Mouse (Mus musculus) midbrain, embryonic 15.5 days (tissue): ENCODE data around the gene Gm9945. TPM values are rescaled to one million over a fixed set of nuclear protein-coding genes. Genes with fewer than 3 reads are reported as not detected.

Experiments used
- ATAC-seq: fragments of 200-750 bp; cut with Nextera tagmentation; replicated peaks from 2 replicates; pipeline ENCODE4 v1.8.0; 2017; ENCODE audit warnings: moderate TSS enrichment
- H3K27ac ChIP-seq: fragments of 300-500 bp; sonication (generic); 2 replicates; pipeline ENCODE4 v1.5.1; 2015; ENCODE audit warnings: mild to moderate bottlenecking, inconsistent platforms
- H3K27me3 ChIP-seq: fragments of 300-500 bp; sonication (generic); replicated peaks from 2 replicates; pipeline ENCODE4 v1.6.1; 2015; ENCODE audit warnings: inconsistent platforms
- H3K36me3 ChIP-seq: fragments of 300-500 bp; sonication (generic); replicated peaks from 2 replicates; pipeline ENCODE4 v1.6.1; 2015; ENCODE audit warnings: inconsistent platforms
- H3K4me1 ChIP-seq: fragments of 300-500 bp; sonication (generic); 2 replicates; pipeline ENCODE4 v1.6.1; 2015; ENCODE audit warnings: inconsistent platforms
- H3K4me2 ChIP-seq: fragments of 300-500 bp; sonication (generic); 2 replicates; pipeline ENCODE4 v1.6.1; 2015; ENCODE audit warnings: inconsistent platforms, mild to moderate bottlenecking, moderate library complexity
- H3K4me3 ChIP-seq: fragments of 300-500 bp; sonication (generic); 2 replicates; pipeline ENCODE4 v1.5.1; 2015; ENCODE audit warnings: mild to moderate bottlenecking, inconsistent platforms
- H3K9ac ChIP-seq: fragments of 300-500 bp; sonication (generic); 2 replicates; pipeline ENCODE4 v1.6.1; 2015; ENCODE audit warnings: mild to moderate bottlenecking, inconsistent platforms
- H3K9me3 ChIP-seq: fragments of 300-500 bp; sonication (generic); 2 replicates; pipeline ENCODE4 v1.6.1; 2016; ENCODE audit warnings: inconsistent platforms
- WGBS: fragments of 180-500 bp; shearing (Covaris S2); methylation state at CpG from one replicate; pipeline ENCODE4 v1.1.7; 2015; ENCODE audit warnings: mixed read lengths; 5-methylcytosine and 5-hydroxymethylcytosine counted together
- polyA plus RNA-seq: library from polyadenylated mRNA; unstranded; fragments of >200 nt; fragmentation: Nextera tagmentation; extraction: Ambion mirVana; gene quantifications from 2 replicates; pipeline ENCODE4 v1.2.1, GENCODE M21; 2015

Gm9945 gene
- polyA plus RNA-seq, 1 experiment from 2014 or later, result 0.39 TPM

GRCm38 (mm10) chr11:53448529-53448928 is 31.4 kb upstream of the Gm9945 start:
- no peaks in the 10 kb centered on the region for H3K36me3 ChIP-seq
- no peak overlapping the region for H3K4me2 ChIP-seq
- WGBS, result 86% methylated on average over 1 of the region's 1 CpGs
- no peak overlapping the region for H3K4me3 ChIP-seq
- H3K9ac ChIP-seq, result no peak overlapping the region
- ATAC-seq, result no peak
- no peaks in the 10 kb centered on the region for H3K27me3 ChIP-seq
- H3K27ac ChIP-seq, result no peak overlapping the region
- H3K4me1 ChIP-seq, result no peaks in the 10 kb centered on the region
- H3K9me3 ChIP-seq, result no peaks in the 10 kb centered on the region

GRCm38 (mm10) chr11:53450070-53450705 is 29.8 kb upstream of the Gm9945 start:
- H3K9me3 ChIP-seq, result no peaks in the 10 kb centered on the region
- H3K36me3 ChIP-seq, result no peaks in the 10 kb centered on the region

GRCm38 (mm10) chr11:53451361-53451760 is 28.6 kb upstream of the Gm9945 start:
- Histone ChIP-seq H3K9me3 (no peaks in the 10 kb centered on the region), H3K9ac (no peak overlapping the region), H3K27me3 (peaks cover 13% of the 10 kb centered on the region; the same call in 1 of the 2 replicates), H3K4me2 (no peak overlapping the region), H3K4me1 (no peaks in the 10 kb centered on the region), H3K27ac (no peak overlapping the region), H3K4me3 (no peak overlapping the region), H3K36me3 (no peaks in the 10 kb centered on the region)
- ATAC-seq, result no peak
- WGBS, result 81% methylated on average over 2 of the region's 2 CpGs

More at GRCm38 (mm10) chr11:53450070-53450705, 29.8 kb upstream of the Gm9945 start:
- Histone ChIP-seq H3K4me2 (no peak overlapping the region), H3K4me3 (no peak overlapping the region), H3K27me3 (0 out of 2 replicates have a peak, but pooled peaks cover 3% of the 10 kb centered on the region), H3K27ac (no peak overlapping the region), H3K9ac (no peak overlapping the region), H3K4me1 (no peaks in the 10 kb centered on the region)
- WGBS, result 70% methylated on average over 15 of the region's 15 CpGs
- ATAC-seq, result no peak

- no peak overlapping the region for H3K4me2 ChIP-seq
- ATAC-seq, result no peak
- WGBS, result 93% methylated on average over 9 of the region's 9 CpGs
Measured at GRCm38 (mm10) chr11:53452396-53452795, 27.6 kb upstream of the Gm9945 start.

GRCm38 (mm10) chr11:53453031-53453430 is 26.9 kb upstream of the Gm9945 start:
- no peak for ATAC-seq
- Histone ChIP-seq H3K27ac (no peak overlapping the region), H3K4me3 (no peak overlapping the region), H3K9ac (no peak overlapping the region), H3K9me3 (no peaks in the 10 kb centered on the region), H3K4me1 (peaks cover 11% of the 10 kb centered on the region), H3K36me3 (no peaks in the 10 kb centered on the region), H3K4me2 (no peak overlapping the region), H3K27me3 (peaks cover 29% of the 10 kb centered on the region)
- 82% methylated on average over 5 of the region's 5 CpGs for WGBS

More at GRCm38 (mm10) chr11:53452396-53452795, 27.6 kb upstream of the Gm9945 start:
- Histone ChIP-seq H3K9ac (no peak overlapping the region), H3K27ac (no peak overlapping the region), H3K4me3 (no peak overlapping the region), H3K4me1 (peaks cover 10% of the 10 kb centered on the region), H3K9me3 (no peaks in the 10 kb centered on the region), H3K27me3 (peaks cover 22% of the 10 kb centered on the region), H3K36me3 (no peaks in the 10 kb centered on the region)

GRCm38 (mm10) chr11:53456474-53457371 is 23.2 kb upstream of the Gm9945 start, which contains the start of the genes Gm10447 and Shroom1:
Gene Gm10447 (minus strand): TSS chr11:53457110.
Gene Shroom1 (plus strand): TSS chr11:53457205.
- H3K4me1 ChIP-seq, result peaks cover 11% of the 10 kb centered on the region
- no peaks in the 10 kb centered on the region for H3K36me3 ChIP-seq
- peak within 1 kb of the TSS; percentile 47 for H3K4me3 ChIP-seq
- WGBS, result 4% methylated on average over 41 of the region's 42 CpGs
- no peak within 1 kb of the TSS for H3K27ac ChIP-seq
- H3K9me3 ChIP-seq, result no peaks in the 10 kb centered on the region
- H3K27me3 ChIP-seq, result peaks cover 53% of the 10 kb centered on the region
- H3K4me2 ChIP-seq, result peak within 1 kb of the TSS; percentile 80
- peak within 1 kb of the TSS; percentile 40 for H3K9ac ChIP-seq
- peak; percentile 66; the same call in 1 of the 2 replicates for ATAC-seq

- Histone ChIP-seq H3K4me2 (peak overlapping the region; percentile 80), H3K27ac (no peak overlapping the region), H3K9ac (peak overlapping the region; percentile 40), H3K36me3 (no peaks in the 10 kb centered on the region), H3K4me3 (peak overlapping the region; percentile 47), H3K27me3 (peaks cover 61% of the 10 kb centered on the region), H3K9me3 (no peaks in the 10 kb centered on the region), H3K4me1 (peaks cover 11% of the 10 kb centered on the region)
- 5% methylated on average over 29 of the region's 29 CpGs for WGBS
- no peak for ATAC-seq
Measured at GRCm38 (mm10) chr11:53457372-53457954, 22.5 kb upstream of the Gm9945 start.

GRCm38 (mm10) chr11:53458996-53459395 is 21.0 kb upstream of the Gm9945 start:
- Histone ChIP-seq H3K9me3 (no peaks in the 10 kb centered on the region), H3K27me3 (peaks cover 76% of the 10 kb centered on the region)
- no peak for ATAC-seq

GRCm38 (mm10) chr11:53460192-53460591 is 19.8 kb upstream of the Gm9945 start:
- no peak overlapping the region for H3K4me2 ChIP-seq
- no peaks in the 10 kb centered on the region for H3K36me3 ChIP-seq
- ATAC-seq, result no peak
- no peak overlapping the region for H3K4me3 ChIP-seq
- H3K4me1 ChIP-seq, result peaks cover 21% of the 10 kb centered on the region
- H3K27me3 ChIP-seq, result peaks cover 85% of the 10 kb centered on the region
- 83% methylated on average over 3 of the region's 3 CpGs for WGBS
- no peak overlapping the region for H3K9ac ChIP-seq
- H3K27ac ChIP-seq, result no peak overlapping the region
- peaks cover 3% of the 10 kb centered on the region; the same call in 1 of the 2 replicates for H3K9me3 ChIP-seq

More at GRCm38 (mm10) chr11:53458996-53459395, 21.0 kb upstream of the Gm9945 start:
- no peaks in the 10 kb centered on the region for H3K36me3 ChIP-seq
- peaks cover 20% of the 10 kb centered on the region for H3K4me1 ChIP-seq
- no peak overlapping the region for H3K4me3 ChIP-seq
- H3K27ac ChIP-seq, result no peak overlapping the region
- no peak overlapping the region for H3K4me2 ChIP-seq
- 70% methylated on average over 3 of the region's 3 CpGs for WGBS
- H3K9ac ChIP-seq, result no peak overlapping the region

- H3K4me3 ChIP-seq, result no peak overlapping the region
- no peak overlapping the region for H3K27ac ChIP-seq
- peaks cover 26% of the 10 kb centered on the region for H3K4me1 ChIP-seq
- WGBS, result 19% methylated on average over 5 of the region's 5 CpGs
- H3K4me2 ChIP-seq, result no peak overlapping the region
- peaks cover 84% of the 10 kb centered on the region for H3K27me3 ChIP-seq
- no peak for ATAC-seq
- peaks cover 3% of the 10 kb centered on the region; the same call in 1 of the 2 replicates for H3K9me3 ChIP-seq
- H3K36me3 ChIP-seq, result no peaks in the 10 kb centered on the region
- H3K9ac ChIP-seq, result no peak overlapping the region
Measured at GRCm38 (mm10) chr11:53461727-53462126, 18.2 kb upstream of the Gm9945 start.

- Histone ChIP-seq H3K9me3 (peaks cover 3% of the 10 kb centered on the region; the same call in 1 of the 2 replicates), H3K27me3 (peaks cover 82% of the 10 kb centered on the region), H3K9ac (peak overlapping the region; percentile 16; the same call in 1 of the 2 replicates), H3K36me3 (no peaks in the 10 kb centered on the region), H3K4me3 (peak overlapping the region; percentile 38), H3K4me2 (peak overlapping the region; percentile 72), H3K27ac (no peak overlapping the region), H3K4me1 (peaks cover 19% of the 10 kb centered on the region)
- 5% methylated on average over 55 of the region's 55 CpGs for WGBS
- ATAC-seq, result peak; percentile 40
Measured at GRCm38 (mm10) chr11:53463551-53464424, 16.2 kb upstream of the Gm9945 start.
